Mouse (Mus musculus) ES-E14 (cell line): ENCODE data around the gene Zfp541. TPM values are rescaled to one million over a fixed set of nuclear protein-coding genes. Genes with fewer than 3 reads are reported as not detected.

Source experiments
- DNase-seq: peaks from one replicate; pipeline ENCODE4 v3.0.0-alpha.2; 2013; ENCODE audit warnings: low read depth, low spot score
- H3K27ac ChIP-seq: 2 replicates; pipeline ENCODE4 v1.5.1; 2012; ENCODE audit warnings: low read depth, mild to moderate bottlenecking, low read length, moderate library complexity, mixed read lengths; ENCODE audit not compliant: poor library complexity, insufficient read depth, severe bottlenecking
- H3K36me3 ChIP-seq: 2 replicates; pipeline ENCODE4 v1.6.1; 2012; ENCODE audit warnings: mild to moderate bottlenecking, low read length, moderate library complexity, mixed read lengths; ENCODE audit not compliant: control insufficient read depth, poor library complexity, insufficient read depth, severe bottlenecking
- H3K4me1 ChIP-seq, 2 experiments: fragments of 150-350 bp in 1 of 2; sonication (generic) in 1 of 2; 2 replicates each; pipeline ENCODE4 v1.6.1; 2012; ENCODE audit warnings: low read length in 2 of 2, mild to moderate bottlenecking in 1 of 2, mixed read lengths in 1 of 2; ENCODE audit not compliant: control insufficient read depth in 2 of 2, insufficient read depth in 2 of 2, poor library complexity in 1 of 2
- H3K4me3 ChIP-seq, 2 experiments: fragments of 150-350 bp in 1 of 2; sonication (generic) in 1 of 2; 2 replicates each; pipeline ENCODE4 v1.5.1; 2012; ENCODE audit warnings: low read length in 2 of 2, low read depth in 1 of 2, mild to moderate bottlenecking in 1 of 2, mixed read lengths in 1 of 2; ENCODE audit not compliant: insufficient read depth in 1 of 2, poor library complexity in 1 of 2, severe bottlenecking in 1 of 2
- H3K9ac ChIP-seq: 2 replicates; pipeline ENCODE4 v1.6.1; 2012; ENCODE audit warnings: low read depth, mild to moderate bottlenecking, low read length, mixed read lengths; ENCODE audit not compliant: poor library complexity, insufficient read depth, severe bottlenecking
- H3K9me3 ChIP-seq: fragments of 150-350 bp; sonication (generic); 2 replicates; pipeline ENCODE4 v1.6.1; 2012; ENCODE audit warnings: low read depth, mild to moderate bottlenecking, low read length; ENCODE audit not compliant: control insufficient read depth, insufficient read depth
- CHD2 ChIP-seq: IDR thresholded peaks from 2 replicates; pipeline ENCODE4 v1.6.1; 2014; ENCODE audit warnings: mild to moderate bottlenecking, low read depth, low read length, inconsistent platforms
- HCFC1 ChIP-seq: IDR thresholded peaks from 2 replicates; pipeline ENCODE4 v1.6.1; 2012; ENCODE audit warnings: low read length, inconsistent platforms, borderline replicate concordance; ENCODE audit not compliant: insufficient read depth
- MAFK ChIP-seq: IDR thresholded peaks from 2 replicates; pipeline ENCODE4 v1.6.1; 2014; ENCODE audit warnings: mild to moderate bottlenecking, low read depth, low read length, inconsistent platforms; ENCODE audit not compliant: insufficient read depth
- ZC3H11A ChIP-seq: IDR thresholded peaks from 2 replicates; pipeline ENCODE4 v1.6.1; 2012; ENCODE audit warnings: low read depth, mild to moderate bottlenecking, inconsistent platforms, low read length, borderline replicate concordance
- ZNF384 ChIP-seq: IDR thresholded peaks from 2 replicates; pipeline ENCODE4 v1.6.1; 2012; ENCODE audit warnings: low read depth, low read length, inconsistent platforms
- in situ Hi-C, 2 experiments: fragments of 600-800 bp; cut with MboI; formaldehyde crosslinking; loops; one replicate each; pipeline ENCODE4 v1.15.1; 2025; ENCODE audit warnings: low sequenced_read_pairs in 2 of 2, inconsistent platforms in 1 of 2; ENCODE audit not compliant: unreplicated experiment in 2 of 2
- total RNA-seq: library from RNA; depleted of rRNA; stranded (reverse); fragments of 300-350 nt; gene quantifications from 2 replicates; pipeline ENCODE4 v1.2.3, GENCODE M21; 2012

Zfp541 gene
- total RNA-seq, 1 experiment = 0.36 TPM

DNA sequence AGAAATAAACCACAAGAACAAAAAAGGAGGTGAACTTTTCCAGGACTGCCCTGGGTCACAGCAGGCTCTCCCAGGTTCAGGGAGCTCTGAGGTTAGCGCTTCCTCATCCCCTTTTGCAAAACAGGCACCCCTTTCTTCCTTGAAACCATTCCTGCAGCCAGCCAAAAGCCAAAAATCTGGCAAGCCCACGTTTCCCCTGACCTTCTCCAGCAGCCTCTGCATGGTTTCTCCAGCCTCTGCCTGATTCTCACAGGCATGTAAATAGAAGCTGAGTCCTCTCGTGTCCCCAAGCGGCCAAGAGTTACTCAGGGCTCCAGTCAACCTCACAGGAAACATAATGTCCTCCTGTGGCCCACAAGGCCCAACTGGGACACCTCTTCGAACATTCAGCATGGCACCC, 46.2 kb upstream of the Zfp541 start:
- Histone ChIP-seq H3K4me3 (no peak overlapping the region), H3K9ac (no peak overlapping the region), H3K9me3 (no peaks in the 10 kb centered on the region), H3K27ac (no peak overlapping the region), H3K36me3 (no peaks in the 10 kb centered on the region; the same call in 1 of the 2 replicates), H3K4me1 (peaks cover 0 to 14% of the 10 kb centered on the region in 2 experiments; a peak in 1 of 4 replicates)
- no peak for TF ChIP-seq ZC3H11A
- TF ChIP-seq CHD2 = no peak
- no peak for TF ChIP-seq HCFC1
- no peak for TF ChIP-seq MAFK
- TF ChIP-seq ZNF384 = no peak
- in situ Hi-C loops = no loop called here
- DNase-seq = no peak

DNA sequence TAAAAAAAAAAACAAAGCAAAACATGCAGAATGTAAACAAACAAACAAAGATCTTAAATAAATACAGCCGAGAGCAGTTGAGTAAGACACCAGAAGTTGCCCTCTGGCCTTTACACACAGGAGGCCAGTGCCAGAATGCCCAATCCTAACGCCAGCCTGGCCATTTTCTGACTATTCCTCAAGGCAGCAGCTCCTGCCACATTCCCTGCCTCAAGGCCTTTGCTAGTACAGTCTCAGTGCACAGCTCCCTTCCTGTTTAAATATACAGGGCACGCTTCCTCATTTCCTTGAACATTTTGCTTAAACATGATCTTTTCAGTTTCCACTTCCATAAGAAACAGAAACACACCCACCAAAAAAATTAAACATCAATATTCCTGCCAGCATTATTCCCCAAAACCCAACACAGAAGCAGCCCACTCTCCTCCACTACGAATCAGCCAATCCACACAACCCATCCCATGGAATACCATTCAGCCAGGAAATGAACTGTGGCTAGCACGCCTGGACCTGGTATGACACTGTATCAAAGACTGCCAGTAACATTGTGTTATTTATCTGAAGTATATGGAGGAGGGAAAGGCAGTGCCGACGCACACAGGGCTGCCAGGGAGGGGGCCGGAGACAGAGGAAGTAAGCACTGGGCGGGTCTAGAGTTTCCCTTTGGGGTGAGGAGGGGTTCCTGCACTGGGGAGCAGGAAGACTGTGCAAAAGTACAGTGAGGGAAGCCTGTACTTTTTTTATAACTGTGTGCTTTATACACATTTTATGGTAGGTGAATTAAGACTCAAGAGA, 43.4 kb upstream of the Zfp541 start:
- Histone ChIP-seq H3K4me1 (peaks cover 1 to 12% of the 10 kb centered on the region in 2 experiments; a peak in 2 of 4 replicates), H3K4me3 (no peak overlapping the region), H3K9me3 (no peaks in the 10 kb centered on the region), H3K36me3 (no peaks in the 10 kb centered on the region), H3K9ac (no peak overlapping the region), H3K27ac (no peak overlapping the region)
- DNase-seq = no peak
- TF ChIP-seq HCFC1 (no peak), MAFK (no peak), ZNF384 (no peak), CHD2 (no peak), ZC3H11A (no peak)
- in situ Hi-C loops = no loop called here

DNA sequence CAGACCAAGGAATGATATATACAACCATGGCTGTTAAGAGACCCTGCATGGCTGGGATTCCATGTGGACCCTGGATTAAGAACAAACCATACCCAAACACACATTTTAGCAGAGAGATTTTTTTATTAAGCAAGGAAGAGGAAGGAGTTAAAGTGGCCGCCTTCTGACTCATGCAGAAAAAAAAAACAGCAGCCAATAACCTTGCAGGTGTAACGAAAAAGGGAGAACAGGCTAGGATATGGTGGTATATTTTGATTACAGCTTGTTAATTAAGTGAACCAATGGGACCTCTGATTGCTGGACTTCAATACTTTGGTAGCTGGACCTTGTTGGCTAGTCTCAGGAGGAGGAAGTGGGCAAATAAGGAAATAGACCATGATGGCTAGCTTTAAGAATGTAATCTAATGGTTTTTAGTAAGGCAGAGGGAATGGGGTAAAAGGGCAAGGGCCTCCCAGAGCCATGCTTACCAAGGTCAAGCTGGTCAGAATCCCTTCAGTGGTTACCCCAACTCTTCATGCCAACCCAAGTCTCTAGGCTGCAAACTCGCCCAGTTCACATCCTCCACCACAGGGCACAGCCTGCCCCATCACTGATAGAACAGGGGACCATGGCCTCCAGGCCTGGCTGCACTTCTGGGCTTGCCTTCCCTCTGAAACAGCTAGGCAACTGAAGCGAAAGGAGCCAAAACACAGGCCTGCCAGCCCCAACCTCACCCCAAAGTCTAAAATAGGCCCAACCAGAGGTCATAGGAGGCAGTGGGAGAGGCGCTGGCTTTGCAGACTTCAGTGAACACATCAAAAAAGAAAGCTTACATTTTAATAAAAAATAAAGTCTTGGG, 42.1 kb upstream of the Zfp541 start:
- Histone ChIP-seq H3K9me3 (no peaks in the 10 kb centered on the region), H3K36me3 (no peaks in the 10 kb centered on the region), H3K4me3 (no peak overlapping the region), H3K4me1 (peaks cover 1 to 12% of the 10 kb centered on the region in 2 experiments; a peak in 2 of 4 replicates), H3K27ac (no peak overlapping the region), H3K9ac (no peak overlapping the region)
- in situ Hi-C loops = no loop called here
- TF ChIP-seq MAFK = no peak
- no peak for TF ChIP-seq CHD2
- no peak for TF ChIP-seq ZNF384
- TF ChIP-seq HCFC1 = no peak
- TF ChIP-seq ZC3H11A = no peak
- no peak for DNase-seq

DNA sequence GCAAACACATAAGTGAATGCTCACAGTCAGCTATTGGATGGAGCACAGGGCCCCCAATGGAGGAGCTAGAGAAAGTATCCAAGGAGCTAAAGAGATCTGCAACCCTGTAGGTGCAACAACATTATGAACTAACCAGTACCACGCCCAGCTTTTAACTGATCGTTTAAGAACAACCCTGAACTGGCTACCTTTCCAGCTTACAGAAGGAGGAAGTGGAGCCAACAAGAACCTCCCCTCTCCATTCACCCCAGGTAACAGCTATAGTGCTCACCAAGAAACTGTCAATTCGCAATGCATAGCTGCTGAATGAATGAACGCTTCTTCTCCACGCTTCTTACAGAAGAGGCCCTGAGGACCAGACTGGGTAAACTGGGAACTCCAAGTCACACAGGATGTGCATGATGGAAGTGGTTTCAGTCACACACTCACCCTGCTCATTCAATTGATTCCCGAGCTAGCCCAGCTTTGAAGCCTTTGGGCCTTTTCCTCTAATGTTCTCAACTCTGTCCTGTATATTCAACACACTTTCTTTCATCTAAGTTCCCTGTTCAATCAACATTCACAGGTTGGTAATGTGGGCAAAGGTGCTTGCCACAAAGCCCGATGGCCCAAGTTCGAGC, 36.9 kb upstream of the Zfp541 start:
- no peak overlapping the region for H3K27ac ChIP-seq
- in situ Hi-C loops = no loop called here
- no peak for DNase-seq
- H3K9me3 ChIP-seq = no peaks in the 10 kb centered on the region
- TF ChIP-seq ZNF384 = no peak
- TF ChIP-seq CHD2 = no peak
- TF ChIP-seq ZC3H11A = no peak
- no peak for TF ChIP-seq HCFC1
- no peak for TF ChIP-seq MAFK
- no peak overlapping the region for H3K9ac ChIP-seq
- no peak overlapping the region for H3K4me3 ChIP-seq
- H3K36me3 ChIP-seq = no peaks in the 10 kb centered on the region
- H3K4me1 ChIP-seq = peaks cover 1 to 10% of the 10 kb centered on the region in 2 experiments; a peak in 2 of 4 replicates
